Mouse (Mus musculus) forebrain, embryonic 11.5 days (tissue): ENCODE measurements around the gene Rprd1b. TPM values are rescaled to one million over a fixed set of nuclear protein-coding genes. Genes with fewer than 3 reads are reported as not detected.

Source experiments
- ATAC-seq: fragments of 200-750 bp; cut with Nextera tagmentation; replicated peaks from 2 replicates; pipeline ENCODE4 v1.8.0; 2017; ENCODE audit warnings: moderate TSS enrichment; ENCODE audit not compliant: low FRiP score
- DNase-seq: peaks from one replicate; pipeline ENCODE4 v3.0.0-alpha.2; 2017; ENCODE audit warnings: low spot score
- H3K27ac ChIP-seq: fragments of 300-500 bp; sonication (generic); 2 replicates; pipeline ENCODE4 v1.5.1; 2014; ENCODE audit warnings: low read depth, low read length
- H3K27me3 ChIP-seq: fragments of 300-500 bp; sonication (generic); 2 replicates; pipeline ENCODE4 v1.6.1; 2014; ENCODE audit warnings: mild to moderate bottlenecking, low read length, mixed read lengths; ENCODE audit not compliant: control insufficient read depth, insufficient read depth
- H3K36me3 ChIP-seq: fragments of 300-500 bp; sonication (generic); 2 replicates; pipeline ENCODE4 v1.6.1; 2014; ENCODE audit warnings: mild to moderate bottlenecking, low read length, moderate library complexity, mixed read lengths; ENCODE audit not compliant: control insufficient read depth, insufficient read depth
- H3K4me1 ChIP-seq: fragments of 300-500 bp; sonication (generic); replicated peaks from 2 replicates; pipeline ENCODE4 v1.6.1; 2014; ENCODE audit warnings: low read length, mixed read lengths; ENCODE audit not compliant: control insufficient read depth, insufficient read depth
- H3K4me2 ChIP-seq: fragments of 300-500 bp; sonication (generic); 2 replicates; pipeline ENCODE4 v1.6.1; 2014; ENCODE audit warnings: low read depth, mild to moderate bottlenecking, low read length, moderate library complexity, mixed read lengths; ENCODE audit not compliant: severe bottlenecking
- H3K4me3 ChIP-seq: fragments of 300-500 bp; sonication (generic); 2 replicates; pipeline ENCODE4 v1.5.1; 2014; ENCODE audit warnings: low read depth, low read length
- H3K9ac ChIP-seq: fragments of 300-500 bp; sonication (generic); 2 replicates; pipeline ENCODE4 v1.6.1; 2014; ENCODE audit warnings: low read length
- H3K9me3 ChIP-seq: fragments of 300-500 bp; sonication (generic); 2 replicates; pipeline ENCODE4 v1.6.1; 2016; ENCODE audit warnings: low read length, mixed read lengths; ENCODE audit not compliant: control insufficient read depth
- WGBS: fragments of 180-500 bp; shearing (Covaris S2); extraction: QIAGEN DNeasy Blood & Tissue Kit; methylation state at CpG from one replicate; pipeline ENCODE4 v1.1.7; 2014; 5-methylcytosine and 5-hydroxymethylcytosine counted together
- polyA plus RNA-seq: library from polyadenylated mRNA; unstranded; fragments of >200 nt; fragmentation: Nextera tagmentation; extraction: Ambion mirVana; gene quantifications from 2 replicates; pipeline ENCODE4 v1.2.1, GENCODE M21; 2014

Rprd1b gene
- polyA plus RNA-seq = 63.8 and 65.6 TPM in 2 replicates

DNA sequence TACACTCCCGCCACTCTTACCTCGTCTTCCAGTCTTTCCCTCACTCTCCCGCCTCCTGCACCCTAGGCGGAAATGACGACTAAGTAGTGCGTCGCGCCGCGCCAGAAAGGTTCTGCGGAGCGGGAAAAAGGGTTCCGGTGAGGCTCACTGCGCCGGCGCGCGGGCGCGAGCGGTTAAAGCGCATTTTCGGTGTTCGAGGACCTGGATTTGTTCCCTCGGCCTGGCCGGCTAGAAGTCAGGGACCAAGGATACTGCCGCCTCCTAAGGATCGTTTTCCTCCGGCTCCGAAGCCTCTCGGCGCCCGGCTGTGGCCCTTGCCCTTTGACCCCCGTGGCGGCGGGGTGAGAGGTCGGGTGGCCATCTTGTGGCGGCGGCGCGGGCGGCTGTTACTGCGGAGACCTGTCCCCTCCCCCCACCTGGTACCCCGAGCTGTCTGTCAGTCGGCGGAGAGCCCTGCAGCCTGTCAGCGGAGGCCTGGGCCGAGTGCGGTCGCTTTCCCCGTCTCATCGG, at the start of gene Rprd1b, which contains the start of gene Tti1:
TSS of gene Rprd1b (plus strand) at position 144 of the 510 bp plus-strand sequence.
TSS of gene Tti1 (minus strand) at position 80 of the 510 bp plus-strand sequence.
- peak within 1 kb of the TSS; percentile 74 for H3K4me2 ChIP-seq
- WGBS = under 1% methylated on average over 49 of the region's 52 CpGs
- H3K9ac ChIP-seq = peak within 1 kb of the TSS; percentile 93
- H3K27me3 ChIP-seq = no peaks in the 10 kb centered on the region
- no peaks in the 10 kb centered on the region; the same call in 1 of the 2 replicates for H3K36me3 ChIP-seq
- peak within 1 kb of the TSS; percentile 86 for H3K27ac ChIP-seq
- peak within 1 kb of the TSS; percentile 94 for H3K4me3 ChIP-seq
- DNase-seq (peak; percentile 95), ATAC-seq (peak; percentile 93)
- H3K4me1 ChIP-seq = peaks cover 4% of the 10 kb centered on the region; the same call in 1 of the 2 replicates
- H3K9me3 ChIP-seq = no peaks in the 10 kb centered on the region

DNA sequence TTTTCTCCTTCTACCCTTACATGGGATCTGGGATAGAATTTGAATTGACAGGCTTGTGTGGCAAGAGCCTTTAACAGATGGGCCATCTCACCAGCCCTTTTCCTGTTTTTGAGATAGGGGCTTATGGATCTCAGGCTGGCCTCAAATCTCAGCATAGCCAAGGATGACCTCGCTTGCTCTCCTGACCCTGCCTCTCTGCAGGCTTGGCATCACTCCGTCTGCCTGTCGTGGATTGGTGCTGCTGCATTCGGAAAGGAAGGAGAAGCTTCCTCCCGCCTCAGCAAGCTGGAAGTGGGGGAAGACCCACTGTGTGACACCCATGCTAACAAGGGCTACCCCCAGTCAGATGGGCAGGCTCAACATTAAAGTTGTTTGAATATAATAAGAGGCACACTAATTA, 49.1 kb upstream of the Rprd1b start:
- Histone ChIP-seq H3K9ac (no peak overlapping the region), H3K36me3 (no peaks in the 10 kb centered on the region), H3K27me3 (no peaks in the 10 kb centered on the region), H3K4me2 (no peak overlapping the region), H3K27ac (no peak overlapping the region), H3K4me3 (no peak overlapping the region), H3K9me3 (no peaks in the 10 kb centered on the region), H3K4me1 (peaks cover 14% of the 10 kb centered on the region)
- WGBS = 58% methylated on average over 5 of the region's 5 CpGs
- DNase-seq (no peak), ATAC-seq (no peak)

DNA sequence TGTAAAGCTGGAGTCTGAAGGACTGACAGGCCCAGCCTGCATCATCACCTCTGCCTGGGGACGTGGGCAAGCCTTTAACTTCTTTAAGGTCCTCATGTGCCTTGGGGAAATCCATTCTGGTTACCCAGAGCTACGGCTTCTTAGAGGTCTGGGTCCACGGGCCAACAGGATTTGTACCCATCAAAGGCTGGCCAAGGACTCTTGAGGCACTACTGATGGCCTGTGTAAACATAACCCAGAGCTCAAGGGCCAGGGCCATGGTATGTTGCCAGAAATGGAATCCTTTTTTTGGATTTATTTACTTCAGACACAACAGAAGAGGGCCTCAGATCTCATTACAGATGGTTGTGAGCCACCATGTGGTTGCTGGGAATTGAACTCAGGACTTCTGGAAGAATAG, 45.6 kb upstream of the Rprd1b start:
- Histone ChIP-seq H3K36me3 (no peaks in the 10 kb centered on the region), H3K9me3 (no peaks in the 10 kb centered on the region), H3K27me3 (no peaks in the 10 kb centered on the region), H3K4me2 (no peak overlapping the region), H3K4me1 (no peaks in the 10 kb centered on the region), H3K27ac (no peak overlapping the region), H3K9ac (no peak overlapping the region), H3K4me3 (no peak overlapping the region)
- DNase-seq = no peak
- 93% methylated on average over 3 of the region's 3 CpGs for WGBS
- no peak for ATAC-seq

DNA sequence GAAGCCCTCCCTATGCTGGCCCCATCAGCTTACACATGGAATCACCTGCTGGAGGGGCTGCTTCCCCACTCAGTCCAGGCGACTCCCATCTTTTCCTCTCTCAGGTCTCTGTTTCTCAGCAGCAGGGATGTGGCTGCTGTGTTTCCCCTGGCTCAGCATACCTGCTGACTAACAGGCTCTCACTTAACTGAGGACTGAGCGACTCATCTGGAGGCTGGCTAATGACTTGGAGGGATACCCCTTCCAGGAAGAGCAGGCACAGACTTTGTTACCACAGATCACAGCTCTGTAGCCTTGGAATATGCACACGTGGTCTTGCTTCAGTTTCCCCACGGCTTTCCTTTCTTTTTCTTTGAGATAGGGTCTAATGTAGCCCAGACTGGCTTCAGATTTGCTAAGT, 45.0 kb upstream of the Rprd1b start:
- DNase-seq (no peak), ATAC-seq (no peak)
- Histone ChIP-seq H3K36me3 (no peaks in the 10 kb centered on the region), H3K9me3 (no peaks in the 10 kb centered on the region), H3K4me2 (no peak overlapping the region), H3K4me1 (no peaks in the 10 kb centered on the region), H3K27ac (no peak overlapping the region), H3K4me3 (no peak overlapping the region), H3K9ac (no peak overlapping the region), H3K27me3 (no peaks in the 10 kb centered on the region)
- 88% methylated on average over 4 of the region's 4 CpGs for WGBS

DNA sequence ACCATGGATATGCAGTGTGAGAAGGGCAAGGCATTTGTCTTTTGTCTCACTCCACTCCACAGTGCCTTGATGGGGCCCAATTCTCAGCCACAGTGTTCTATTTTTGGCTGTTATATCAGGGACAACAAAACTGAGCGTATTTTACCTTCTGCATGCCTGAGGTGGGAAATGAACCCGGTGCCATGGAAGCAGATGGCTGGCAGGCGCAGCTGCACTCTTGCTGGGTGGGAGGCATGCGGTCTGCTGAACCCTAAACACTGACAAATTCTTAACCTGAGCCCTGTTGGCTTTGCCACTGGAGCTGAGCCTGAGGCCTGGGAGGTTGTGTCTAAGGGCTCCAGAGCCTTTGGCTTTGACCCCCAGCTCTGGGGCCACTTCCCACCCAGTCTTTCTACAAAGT, 42.7 kb upstream of the Rprd1b start:
- no peaks in the 10 kb centered on the region for H3K36me3 ChIP-seq
- WGBS = 94% methylated on average over 4 of the region's 4 CpGs
- DNase-seq = no peak

DNA sequence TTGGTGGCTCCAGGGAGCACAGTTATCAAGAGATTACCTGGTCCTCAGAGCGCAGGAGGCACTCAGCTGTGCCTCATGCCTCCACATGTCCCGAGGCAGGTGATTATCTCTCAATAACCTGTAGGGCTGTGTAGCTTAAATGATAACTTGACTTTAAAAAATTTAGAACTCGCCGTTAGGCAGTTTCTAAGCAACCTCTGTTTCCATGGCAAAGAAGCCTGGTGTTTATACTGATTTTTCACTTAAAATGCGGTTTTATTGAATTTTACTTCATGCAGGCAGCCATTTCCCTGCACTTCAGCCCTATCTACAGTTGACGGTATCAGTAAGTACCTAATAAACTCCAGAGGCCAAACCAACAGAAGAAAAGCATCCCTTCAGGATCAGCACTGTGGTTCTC, 42.1 kb upstream of the Rprd1b start:
- H3K27me3 ChIP-seq = no peaks in the 10 kb centered on the region
- no peak for DNase-seq
- WGBS = 91% methylated on average over 6 of the region's 6 CpGs
- no peaks in the 10 kb centered on the region for H3K36me3 ChIP-seq
- no peaks in the 10 kb centered on the region for H3K9me3 ChIP-seq
- H3K9ac ChIP-seq = no peak overlapping the region
- ATAC-seq = no peak
- no peaks in the 10 kb centered on the region for H3K4me1 ChIP-seq
- H3K4me2 ChIP-seq = no peak overlapping the region
- no peak overlapping the region for H3K4me3 ChIP-seq
- H3K27ac ChIP-seq = no peak overlapping the region

More for the DNA sequence above, 42.7 kb upstream of the Rprd1b start:
- Histone ChIP-seq H3K27ac (no peak overlapping the region), H3K27me3 (no peaks in the 10 kb centered on the region), H3K9ac (no peak overlapping the region), H3K9me3 (no peaks in the 10 kb centered on the region), H3K4me2 (no peak overlapping the region), H3K4me1 (no peaks in the 10 kb centered on the region), H3K4me3 (no peak overlapping the region)
- ATAC-seq = no peak

DNA sequence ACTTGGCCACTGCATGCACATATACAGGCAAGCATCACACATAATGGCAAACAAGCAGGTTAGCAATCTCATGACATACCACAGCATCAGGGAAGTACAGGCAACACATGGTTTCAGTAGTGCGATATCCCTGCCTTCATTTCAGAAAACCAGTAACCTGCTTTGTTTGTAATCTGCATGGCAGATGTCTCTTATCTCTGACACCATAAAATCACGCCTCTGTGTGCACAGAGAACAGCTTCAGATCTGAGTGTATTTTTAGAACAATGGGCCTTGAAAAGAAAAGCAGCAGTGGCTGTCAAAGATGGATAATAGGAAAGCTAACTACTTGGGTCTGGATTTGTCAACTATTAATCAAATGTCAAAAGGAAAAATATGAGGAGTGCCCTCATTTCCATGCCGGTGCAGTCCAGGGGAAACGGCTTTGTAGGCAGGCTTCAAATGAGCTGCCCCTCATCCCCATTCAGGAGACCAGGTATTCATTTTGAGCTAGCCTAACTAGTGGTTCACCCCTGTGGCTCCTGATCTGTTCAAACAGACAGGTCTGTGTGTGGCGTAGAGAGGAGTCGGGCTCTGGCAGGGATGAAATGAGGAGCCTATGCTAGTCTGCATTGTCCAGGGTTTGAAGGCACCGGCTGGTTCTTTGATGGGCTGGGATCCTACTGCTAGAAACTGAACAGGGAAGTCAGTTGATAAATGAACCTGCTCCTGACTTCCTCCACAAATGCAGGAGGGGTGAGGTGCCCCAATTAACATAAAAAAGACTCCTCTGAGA, 39.7 kb upstream of the Rprd1b start:
- Histone ChIP-seq H3K36me3 (no peaks in the 10 kb centered on the region; the same call in 1 of the 2 replicates), H3K9ac (no peak overlapping the region), H3K4me3 (no peak overlapping the region), H3K9me3 (no peaks in the 10 kb centered on the region), H3K4me2 (no peak overlapping the region), H3K27me3 (no peaks in the 10 kb centered on the region), H3K4me1 (no peaks in the 10 kb centered on the region), H3K27ac (no peak overlapping the region)
- ATAC-seq (no peak), DNase-seq (no peak)
- 83% methylated on average over 7 of the region's 7 CpGs for WGBS

DNA sequence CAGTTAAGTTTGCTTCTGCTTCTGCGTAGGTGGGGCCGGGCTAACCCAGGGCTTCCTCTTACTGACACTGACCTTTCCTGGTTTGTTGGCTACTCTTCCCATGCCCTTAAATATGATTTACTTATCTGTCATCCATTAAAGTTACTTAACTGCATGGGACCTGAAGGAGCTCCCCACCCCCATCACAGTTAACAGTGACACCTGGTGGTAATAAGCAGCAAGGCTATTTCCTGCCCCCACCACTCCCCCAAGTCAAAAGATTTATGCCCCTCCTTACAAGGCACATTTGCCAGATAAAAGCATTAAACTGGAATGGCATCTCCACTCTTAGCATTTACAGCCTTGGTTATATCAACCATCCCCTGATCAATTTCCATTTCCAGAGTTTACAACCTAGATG, 38.4 kb upstream of the Rprd1b start:
- Histone ChIP-seq H3K9me3 (no peaks in the 10 kb centered on the region), H3K27me3 (no peaks in the 10 kb centered on the region), H3K36me3 (no peaks in the 10 kb centered on the region; the same call in 1 of the 2 replicates), H3K4me3 (no peak overlapping the region), H3K27ac (no peak overlapping the region), H3K4me2 (no peak overlapping the region), H3K4me1 (no peaks in the 10 kb centered on the region), H3K9ac (no peak overlapping the region)
- ATAC-seq = no peak
- WGBS = 63% methylated on average over 2 of the region's 2 CpGs
- no peak for DNase-seq
